8 mouse cellular contexts compared by ENCODE assay signal in the genomic region with DNA sequence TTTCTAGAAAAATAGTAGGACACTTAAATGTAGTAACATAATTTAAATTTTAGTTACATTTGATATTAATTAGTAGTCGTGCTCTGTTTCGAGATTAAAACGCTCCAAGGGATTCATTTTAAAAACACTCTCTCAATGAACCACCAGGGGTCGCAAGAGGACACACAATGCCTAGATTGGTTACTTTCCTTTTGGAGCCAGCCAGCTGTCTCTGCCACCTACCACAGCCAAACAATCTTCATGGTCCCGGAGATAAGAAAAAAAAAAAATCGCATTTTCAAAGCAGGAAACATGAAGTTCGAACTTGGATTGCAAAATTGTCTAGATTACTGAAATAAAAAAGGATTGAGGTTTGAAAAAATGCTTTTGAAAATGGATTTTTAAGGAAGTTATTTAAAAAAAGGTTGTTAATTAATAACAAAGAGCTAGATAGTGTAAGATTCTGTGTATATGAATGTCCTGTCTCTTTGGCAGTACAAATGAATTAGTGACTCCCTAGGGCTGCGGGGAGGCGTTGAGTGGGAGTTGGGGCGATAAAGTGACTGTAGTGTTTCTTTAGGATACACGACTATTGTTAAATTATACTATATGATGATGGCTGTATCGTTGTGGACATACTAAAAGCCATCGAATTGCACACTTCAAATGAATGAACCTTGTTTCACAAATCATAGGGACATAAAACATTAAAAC.
DNase-seq lines count a peak whose midpoint lies in the region; ATAC-seq and TF ChIP-seq lines count a peak whose summit lies in the region.

No protein-coding gene starts in this region.

- no peak for TF ChIP-seq POLR2A in myocyte (IDR thresholded peaks at IDR 0.05; ENCODE audit: insufficient read length, low read depth)

- no peak overlapping the region for H3ac ChIP-seq in myocyte (ENCODE audit: control insufficient read depth, insufficient read length)

- no peak for ATAC-seq in kidney, embryonic 14.5 days (ENCODE audit: low FRiP score, low TSS enrichment)
- ATAC-seq in forebrain, embryonic 11.5 days (replicated peaks; ENCODE audit: low FRiP score) = no peak
- no peak for ATAC-seq in intestine, embryonic 14.5 days (replicated peaks; ENCODE audit: low FRiP score, low TSS enrichment, low read depth)

- no peak overlapping the region for H3K9ac ChIP-seq in kidney, embryonic 14.5 days (ENCODE audit: low read depth, low read length)
- H3K9ac ChIP-seq in forebrain, embryonic 11.5 days (ENCODE audit: low read length) = no peak overlapping the region
- no peak overlapping the region for H3K9ac ChIP-seq in intestine, embryonic 14.5 days (ENCODE audit: low read length)

- intact Hi-C loops in left cerebral cortex, postnatal 4 days (cut with DNase I) = loop anchor here (1.0 kb wide), 1 partner anchor 536 kb away; no protein-coding TSS in a partner anchor

- H3K27ac ChIP-seq in kidney, embryonic 14.5 days (ENCODE audit: low read depth, low read length) = no peak overlapping the region
- H3K27ac ChIP-seq in forebrain, embryonic 11.5 days (ENCODE audit: low read depth, low read length) = no peak overlapping the region
- no peak overlapping the region for H3K27ac ChIP-seq in intestine, embryonic 14.5 days (ENCODE audit: low read depth)

- no peaks in the 10 kb centered on the region for H3K36me3 ChIP-seq in kidney, embryonic 14.5 days (ENCODE audit: control insufficient read depth, insufficient read depth, low read length)
- no peaks in the 10 kb centered on the region for H3K36me3 ChIP-seq in forebrain, embryonic 11.5 days (ENCODE audit: control insufficient read depth, insufficient read depth, low read length)
- no peaks in the 10 kb centered on the region for H3K36me3 ChIP-seq in intestine, embryonic 14.5 days (ENCODE audit: control insufficient read depth, insufficient read depth, low read length)
- H3K36me3 ChIP-seq in myocyte (ENCODE audit: control insufficient read depth, insufficient read depth) = no peaks in the 10 kb centered on the region

- H3K4me3 ChIP-seq in kidney, embryonic 14.5 days (ENCODE audit: low read length) = no peak overlapping the region
- H3K4me3 ChIP-seq in forebrain, embryonic 11.5 days (ENCODE audit: low read depth, low read length) = no peak overlapping the region
- H3K4me3 ChIP-seq in intestine, embryonic 14.5 days (ENCODE audit: low read depth, low read length) = no peak overlapping the region
- no peak overlapping the region for H3K4me3 ChIP-seq in myocyte

- peak; percentile 55 for DNase-seq in kidney, adult 18-20 months
- DNase-seq in adrenal gland, postnatal 36 days = peak; percentile 54 to 74
- DNase-seq in forebrain, embryonic 11.5 days (ENCODE audit: low spot score) = peak; percentile 67
- DNase-seq in intestine, embryonic 14.5 days (ENCODE audit: low spot score) = peak; percentile 82
- DNase-seq in left cerebral cortex, postnatal 4 days = peak; percentile 67
- DNase-seq in testis, postnatal 10 days (ENCODE audit: low spot score) = peak; percentile 72

- no peak overlapping the region for H3K4me2 ChIP-seq in kidney, embryonic 14.5 days (replicated peaks; ENCODE audit: low read depth, low read length)
- H3K4me2 ChIP-seq in forebrain, embryonic 11.5 days (ENCODE audit: low read depth, low read length, severe bottlenecking) = no peak overlapping the region
- peak overlapping the region; percentile 20; the same call in 1 of the 2 replicates for H3K4me2 ChIP-seq in intestine, embryonic 14.5 days (ENCODE audit: low read length)
- H3K4me2 ChIP-seq in myocyte (ENCODE audit: low read depth) = peak overlapping the region; percentile 39

- H3K9me3 ChIP-seq in kidney, embryonic 14.5 days (ENCODE audit: control insufficient read depth, low read length) = no peaks in the 10 kb centered on the region
- no peaks in the 10 kb centered on the region for H3K9me3 ChIP-seq in forebrain, embryonic 11.5 days (ENCODE audit: control insufficient read depth, low read length)
- no peaks in the 10 kb centered on the region for H3K9me3 ChIP-seq in intestine, embryonic 14.5 days (ENCODE audit: control insufficient read depth, low read length)

- H3K27me3 ChIP-seq in kidney, embryonic 14.5 days (ENCODE audit: control insufficient read depth, insufficient read depth, low read length) = peaks cover 36% of the 10 kb centered on the region
- H3K27me3 ChIP-seq in forebrain, embryonic 11.5 days (ENCODE audit: control insufficient read depth, insufficient read depth, low read length) = no peaks in the 10 kb centered on the region; the same call in 1 of the 2 replicates
- peaks cover 8% of the 10 kb centered on the region for H3K27me3 ChIP-seq in intestine, embryonic 14.5 days (replicated peaks; ENCODE audit: control insufficient read depth, insufficient read depth, low read length)
- no peaks in the 10 kb centered on the region for H3K27me3 ChIP-seq in myocyte (ENCODE audit: control insufficient read depth, insufficient read depth, insufficient read length)

- no peaks in the 10 kb centered on the region for H3K79me2 ChIP-seq in myocyte (ENCODE audit: control insufficient read depth, insufficient read depth)

- no peaks in the 10 kb centered on the region for H3K4me1 ChIP-seq in kidney, embryonic 14.5 days (ENCODE audit: control insufficient read depth, insufficient read depth, low read length)
- H3K4me1 ChIP-seq in forebrain, embryonic 11.5 days (replicated peaks; ENCODE audit: control insufficient read depth, insufficient read depth, low read length) = no peaks in the 10 kb centered on the region
- no peaks in the 10 kb centered on the region; the same call in 1 of the 2 replicates for H3K4me1 ChIP-seq in intestine, embryonic 14.5 days (replicated peaks; ENCODE audit: control insufficient read depth, insufficient read depth, low read length)

- 26% methylated on average over 13 of the region's 13 CpGs for WGBS in kidney, embryonic 14.5 days
- 45% methylated on average over 13 of the region's 13 CpGs for WGBS in forebrain, embryonic 11.5 days
- 22% methylated on average over 13 of the region's 13 CpGs for WGBS in intestine, embryonic 14.5 days

TF ChIP-seq in myocyte, 11 proteins besides CTCF, POLR2A, EP300 and RAD21:
- peak; percentile 50 to 83 (median 60) for TF ChIP-seq MYOD1 (IDR thresholded peaks at IDR 0.05; ENCODE audit: control insufficient read depth in 1 of 3, insufficient read length in 2 of 3, low read depth in 2 of 3)
- peak in 1 of 3 experiments; percentile 84 for TF ChIP-seq MYOG (IDR thresholded peaks at IDR 0.05; ENCODE audit: control insufficient read depth in 1 of 3, insufficient read depth in 1 of 3, insufficient read length in 2 of 3, low read depth in 2 of 3)
- TF ChIP-seq SRF (IDR thresholded peaks at IDR 0.05; ENCODE audit: control insufficient read depth, insufficient read length, low read depth) = no peak
- no peak for TF ChIP-seq REST (IDR thresholded peaks at IDR 0.05; ENCODE audit: insufficient read depth, insufficient read length)
- TF ChIP-seq E2F4 (IDR thresholded peaks at IDR 0.05; ENCODE audit: insufficient read depth) = no peak
TF ChIP-seq in myocyte: peak in this region for 2.

Comparison
In these comparisons a context has a peak if more than half of its experiments do, and no peak if none do; other contexts are left out.
1. H3K4me2 ChIP-seq: peak in intestine, embryonic 14.5 days (single experiment) and myocyte (single experiment); none in kidney, embryonic 14.5 days (single experiment) and forebrain, embryonic 11.5 days (single experiment).
2. Peak in every context shown above with its lines, with median percentiles within 50 percentile points of each other: DNase-seq.